Mouse (Mus musculus) embryonic fibroblast, embryonic 13.5 days (primary cell): ENCODE data around the gene Cdhr1.

Experiments
- CTCF ChIP-seq: IDR thresholded peaks from 2 replicates; pipeline ENCODE4 v1.5.1; 2011; ENCODE audit warnings: mild to moderate bottlenecking, control low read depth, low read length, moderate library complexity, borderline replicate concordance; ENCODE audit not compliant: insufficient read depth
- POLR2A ChIP-seq: IDR thresholded peaks from 2 replicates; pipeline ENCODE4 v1.6.1; 2011; ENCODE audit warnings: low read depth, mild to moderate bottlenecking, control low read depth, low read length, moderate library complexity

GRCm38 (mm10) chr14:37066636-37067035, 31.5 kb downstream of the Cdhr1 start:
- TF ChIP-seq CTCF (no peak), POLR2A (no peak)
